Mouse (Mus musculus) fat pad, adult 2 months (tissue): ENCODE data around the gene Med15.

Experiments
- DNase-seq: peaks from one replicate; pipeline ENCODE4 v3.0.0-alpha.2; 2011; ENCODE audit warnings: low read depth, low spot score; ENCODE audit errors: extremely low read depth

Gene Med15

DNA sequence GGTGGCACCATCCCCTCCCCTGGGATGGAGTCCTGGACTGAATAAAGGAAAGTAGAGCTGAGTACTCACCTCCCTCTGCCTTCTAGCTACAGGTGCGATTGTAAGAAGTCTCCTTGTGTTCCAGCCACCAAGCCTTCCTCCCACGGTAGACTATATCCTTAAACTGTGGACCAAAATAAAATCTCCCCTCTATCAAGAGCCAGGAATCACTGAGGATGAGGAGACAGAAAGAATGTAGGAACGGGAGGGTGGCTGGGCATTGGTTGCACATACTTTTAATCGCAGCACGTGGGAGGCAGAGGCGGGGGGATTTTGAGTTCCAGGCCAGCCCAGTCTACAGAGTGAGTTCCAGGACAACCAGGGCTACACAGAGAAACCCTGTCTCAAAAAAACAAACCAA lies 260 bp downstream of the Med15 start:
- DNase-seq, result no peak

DNA sequence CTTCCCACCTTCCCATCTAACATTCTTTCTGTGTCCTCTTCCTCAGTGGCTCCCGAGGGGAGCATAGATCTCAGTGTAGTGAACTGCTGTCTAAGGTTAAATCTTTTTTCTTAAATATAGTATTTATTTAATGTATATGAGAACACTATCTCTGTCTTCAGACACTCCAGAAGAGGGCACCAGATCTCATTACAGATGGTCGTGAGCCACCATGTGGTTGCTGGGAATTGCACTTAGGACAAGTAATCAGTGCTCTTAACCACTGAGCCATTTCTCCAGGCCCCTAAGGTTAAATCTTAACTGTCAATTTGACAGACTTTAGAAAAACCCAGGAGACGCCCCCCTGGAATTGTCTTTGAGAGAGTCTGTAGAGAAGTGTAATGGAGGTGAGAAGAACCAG lies 670 bp downstream of the Med15 start:
- no peak for DNase-seq

DNA sequence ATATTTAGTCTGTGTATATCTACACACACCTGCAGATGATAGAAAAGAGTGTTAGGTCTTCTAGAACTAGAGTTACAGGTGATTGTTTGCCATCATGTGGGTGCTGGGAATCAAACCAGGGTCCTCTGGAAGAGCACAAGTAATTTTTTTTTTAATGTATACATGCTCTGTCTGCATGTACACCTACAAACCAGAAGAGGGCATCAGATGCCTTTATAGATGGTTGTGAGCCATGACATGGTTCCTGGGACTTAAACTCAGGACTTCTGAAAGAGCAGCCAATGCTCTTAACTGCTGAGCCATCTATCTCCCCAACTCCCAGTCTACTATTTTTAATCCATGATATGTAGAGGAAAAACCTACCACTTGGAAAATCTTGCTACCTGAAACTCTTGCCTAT lies 2.7 kb downstream of the Med15 start:
- DNase-seq, result no peak

DNA sequence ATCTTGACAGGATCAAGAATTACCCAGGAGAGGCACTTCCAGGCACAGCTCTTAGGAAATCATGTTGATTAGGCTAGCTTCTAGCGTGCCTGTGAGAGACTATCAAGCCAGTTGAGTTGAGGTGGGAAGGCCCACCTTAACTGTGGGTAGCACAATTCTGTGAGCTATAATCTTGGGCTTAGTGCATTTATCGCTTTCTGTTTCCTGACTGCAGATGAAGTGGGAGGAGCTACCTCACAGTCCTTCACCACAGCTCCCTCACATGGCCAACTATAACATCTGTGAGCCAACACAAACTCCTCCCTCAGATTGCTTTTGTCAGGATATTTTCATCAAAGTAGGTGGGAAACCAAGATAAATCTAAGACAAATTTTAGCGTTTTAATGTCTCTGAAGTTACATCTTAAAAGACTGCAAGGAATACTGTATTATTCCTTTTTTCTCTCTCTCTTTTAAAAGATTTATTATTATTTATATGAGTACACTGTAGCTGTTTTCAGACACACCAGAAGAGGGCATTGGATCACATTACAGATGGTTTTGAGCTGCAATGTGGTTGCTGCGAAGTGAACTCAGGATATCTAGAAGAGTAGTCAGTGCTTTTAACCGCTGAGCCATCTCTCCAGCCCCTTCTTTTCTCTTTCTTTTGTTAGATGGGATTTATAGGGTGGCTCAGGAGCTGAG lies 5.4 kb downstream of the Med15 start:
- no peak for DNase-seq

DNA sequence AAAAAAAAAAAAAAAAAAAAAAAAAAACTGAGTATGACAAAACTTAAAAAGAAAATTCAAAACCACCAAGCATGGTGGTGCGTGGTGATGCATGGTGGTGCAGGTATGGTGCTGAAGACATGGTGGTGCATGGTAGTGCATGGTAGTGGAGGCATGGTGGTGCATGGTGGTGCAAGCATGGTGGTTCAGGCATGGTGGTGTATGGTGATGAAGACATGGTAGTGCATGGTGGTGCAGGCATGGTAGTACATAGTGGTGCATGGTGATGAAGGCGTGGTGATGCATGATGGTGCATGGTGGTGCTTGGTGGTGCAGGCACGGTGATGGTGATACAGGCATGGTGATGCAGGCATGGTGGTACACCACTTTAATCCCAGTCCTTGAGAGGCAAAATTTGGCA lies 8.2 kb downstream of the Med15 start:
- DNase-seq, result no peak

DNA sequence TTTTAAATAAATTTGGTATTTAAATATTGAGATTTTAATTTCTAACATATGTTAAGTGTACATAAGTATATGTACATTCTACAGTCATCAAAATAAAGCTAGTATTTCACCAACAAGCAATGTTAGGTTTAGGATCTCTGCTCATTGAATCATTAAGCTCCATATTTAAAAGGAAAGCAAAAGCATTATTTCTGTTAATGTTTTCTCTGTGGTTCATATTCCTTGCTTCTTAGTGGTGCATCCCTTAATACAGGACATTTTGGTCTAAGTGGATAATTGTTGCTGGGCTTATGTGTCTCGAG lies 9.4 kb downstream of the Med15 start:
- no peak for DNase-seq

DNA sequence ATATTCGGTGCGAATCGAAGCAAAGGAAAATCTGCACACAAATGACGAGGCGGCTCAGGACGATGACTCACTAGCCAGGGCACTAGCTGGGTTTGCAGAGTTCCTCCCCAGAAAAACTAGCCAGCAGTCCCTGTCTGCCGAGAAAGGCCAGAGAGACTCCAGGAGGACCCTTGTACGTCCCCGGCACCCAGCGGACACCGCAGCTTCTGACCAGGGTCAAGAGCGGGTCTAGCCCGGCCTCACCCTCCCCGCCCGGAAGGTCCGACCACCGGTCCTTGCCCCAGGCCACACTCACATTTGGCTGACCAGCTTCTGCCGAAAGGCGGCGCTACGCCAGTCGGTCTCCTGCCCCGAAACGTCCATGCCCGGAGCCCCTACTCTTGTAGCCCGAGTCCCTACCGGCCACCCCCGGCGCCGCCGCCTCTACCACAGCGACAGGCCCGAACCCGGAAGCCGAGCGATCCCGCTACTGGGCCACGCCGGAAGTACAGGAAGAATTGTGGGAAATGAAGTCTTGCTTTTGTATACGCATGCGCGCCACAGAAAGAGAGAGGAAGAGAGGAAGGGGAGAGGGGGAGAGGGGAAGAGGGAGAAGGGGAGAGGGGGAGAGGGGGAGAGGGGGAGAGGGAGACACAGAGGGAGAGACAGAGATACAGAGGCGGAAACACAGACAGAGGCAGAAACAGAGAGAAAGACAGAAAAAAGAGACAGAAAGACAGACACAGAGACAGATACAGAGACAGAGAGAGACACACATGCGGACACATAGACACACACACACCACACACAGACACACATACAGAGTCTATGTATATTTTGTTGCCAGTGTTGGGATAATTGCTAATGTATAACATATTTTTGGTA lies 10.0 kb downstream of the Med15 start:
- DNase-seq, result no peak

DNA sequence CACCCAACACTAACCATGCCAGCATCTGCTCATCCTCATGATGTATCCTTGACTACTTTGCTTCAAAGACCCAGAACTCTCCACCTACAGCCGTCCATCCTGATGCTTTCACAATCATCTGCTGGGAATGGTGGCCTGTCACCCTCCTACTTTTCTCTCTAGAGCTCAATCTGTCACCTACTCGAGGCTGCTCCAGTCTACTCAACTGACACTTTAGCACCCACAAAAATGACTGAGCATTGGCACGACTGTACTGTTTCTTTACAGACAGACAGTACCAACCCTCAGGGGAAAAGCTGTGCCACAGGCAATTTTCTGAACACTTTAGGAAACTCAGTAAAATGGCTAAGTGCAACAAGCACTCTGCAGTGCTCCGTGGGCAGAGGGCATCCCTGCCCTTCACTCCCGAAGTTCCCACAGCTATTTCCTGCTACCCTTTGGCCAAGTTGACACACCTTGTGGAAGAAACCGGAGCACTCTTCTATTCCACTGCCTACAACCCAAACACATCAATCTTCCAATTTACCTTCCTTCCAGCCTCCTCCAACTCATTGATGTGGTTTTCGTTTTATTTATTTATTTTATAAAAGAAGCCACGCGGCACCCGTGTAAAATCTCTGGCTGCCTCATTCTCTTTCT lies 10.8 kb downstream of the Med15 start:
- no peak for DNase-seq

DNA sequence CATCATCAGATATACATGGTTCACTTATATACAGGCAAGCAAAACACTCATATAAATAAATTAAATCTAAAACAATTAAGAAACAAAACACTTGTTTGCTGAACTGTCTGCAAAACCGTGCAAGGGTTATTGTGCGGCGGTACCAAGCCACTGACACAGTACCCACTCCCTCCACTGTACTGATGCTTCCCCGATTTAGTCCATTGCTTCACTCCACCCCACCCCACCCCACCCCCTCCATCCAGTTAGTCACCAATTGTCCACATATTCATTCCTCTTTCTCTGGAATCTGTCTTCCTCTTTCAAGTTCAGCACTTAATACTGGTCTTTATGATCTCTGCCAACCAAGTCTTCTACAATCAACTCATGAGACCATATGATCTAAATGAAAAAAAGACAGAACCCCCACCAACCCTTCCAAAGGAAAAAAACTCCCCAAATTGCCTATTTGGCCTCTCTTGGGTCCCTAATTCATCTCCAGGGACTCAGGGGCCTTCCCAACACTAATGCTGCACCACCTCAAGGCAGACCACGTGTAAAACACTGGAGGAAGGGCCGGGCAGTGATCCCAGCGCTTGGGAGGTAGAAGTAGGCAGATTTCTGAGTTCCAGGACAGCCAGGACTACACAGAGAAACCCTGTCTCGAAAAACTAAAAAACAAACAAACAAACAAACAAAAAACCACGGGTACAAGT lies 11.4 kb downstream of the Med15 start:
- DNase-seq, result no peak

DNA sequence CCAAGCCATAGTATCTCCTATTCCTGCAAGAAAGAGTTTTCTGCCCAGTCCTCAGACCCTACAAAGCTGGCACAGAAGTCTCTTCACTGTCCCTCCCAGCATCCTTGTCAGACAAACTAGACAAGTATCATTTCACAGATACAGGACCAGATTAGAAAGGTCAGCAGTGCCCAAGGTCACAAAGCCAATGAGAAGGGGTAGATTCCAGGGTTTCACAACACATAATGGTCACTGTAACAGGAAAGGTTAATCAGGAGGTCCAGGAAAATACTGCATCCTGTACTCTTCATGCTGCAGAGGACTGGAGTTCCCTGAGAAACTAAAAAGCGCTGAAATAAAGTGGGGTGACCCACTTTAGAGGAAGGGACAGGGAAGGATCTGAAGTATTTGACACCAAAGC lies 14.9 kb downstream of the Med15 start:
- DNase-seq, result no peak

DNA sequence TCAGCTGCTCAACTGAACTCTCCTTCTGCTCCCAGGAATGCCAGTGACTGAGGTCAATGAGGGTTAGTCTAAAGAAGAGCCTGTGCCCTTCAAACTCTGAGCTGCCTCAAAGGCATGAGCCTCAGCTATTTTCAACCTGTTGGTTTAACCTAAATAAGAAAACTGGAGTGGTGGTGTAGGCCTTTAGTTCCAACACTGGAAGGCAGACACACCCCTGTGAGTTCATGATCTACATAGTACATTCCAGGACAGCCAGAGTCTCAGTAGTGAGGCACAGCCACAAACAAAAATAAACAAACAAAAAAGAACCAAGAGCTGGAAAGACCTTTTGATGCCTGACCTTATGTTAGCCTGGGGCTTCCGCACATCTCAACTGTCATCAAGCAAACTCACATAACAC lies 25.1 kb downstream of the Med15 start:
- no peak for DNase-seq

DNA sequence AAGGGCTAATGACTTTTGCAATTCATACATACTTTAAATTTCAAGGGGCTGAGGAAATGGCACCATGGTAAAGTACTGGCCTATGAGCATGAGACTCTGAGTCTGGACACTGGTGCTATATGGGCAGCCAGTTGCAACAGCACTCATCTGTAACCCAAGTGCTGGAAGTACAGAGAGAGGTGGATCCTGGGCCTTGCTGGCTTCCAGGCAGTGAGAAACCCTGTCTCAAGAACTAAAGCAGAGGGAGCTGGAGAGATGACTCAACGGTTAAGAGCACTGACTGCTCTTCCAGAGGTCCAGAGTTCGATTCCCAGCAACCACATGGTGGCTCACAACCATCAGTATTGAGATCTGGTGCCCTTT lies 31.7 kb downstream of the Med15 start:
- no peak for DNase-seq

DNA sequence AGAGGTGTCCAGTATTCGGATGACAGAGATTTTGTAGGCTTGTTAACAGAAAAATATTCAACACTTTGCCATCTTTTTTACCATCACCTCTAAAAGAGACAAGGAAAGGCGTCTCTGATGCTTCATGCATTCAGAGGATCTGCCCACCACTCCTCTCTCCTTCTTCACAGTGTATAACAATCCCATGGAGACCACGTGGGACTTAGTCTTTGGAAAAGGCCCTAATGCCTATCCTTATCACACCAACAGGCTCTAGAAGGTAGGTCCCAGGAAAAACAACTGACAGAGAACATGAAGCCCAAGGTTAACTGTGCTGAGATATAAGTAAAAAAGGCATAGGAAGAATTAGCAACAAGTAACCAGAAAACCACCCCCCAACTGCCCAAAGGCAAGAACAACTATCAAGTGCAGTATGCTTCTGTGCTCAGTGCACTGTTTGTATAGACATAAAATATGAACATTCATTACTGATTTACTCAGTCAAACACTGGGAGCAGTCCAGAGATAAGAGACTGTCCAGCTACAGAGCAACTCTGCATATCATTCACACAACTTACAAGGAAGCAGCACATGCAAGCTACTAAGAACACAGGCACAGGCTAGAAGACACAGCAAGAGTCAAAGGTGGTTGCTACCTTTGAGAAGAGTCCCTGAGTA lies 32.2 kb downstream of the Med15 start:
- no peak for DNase-seq

DNA sequence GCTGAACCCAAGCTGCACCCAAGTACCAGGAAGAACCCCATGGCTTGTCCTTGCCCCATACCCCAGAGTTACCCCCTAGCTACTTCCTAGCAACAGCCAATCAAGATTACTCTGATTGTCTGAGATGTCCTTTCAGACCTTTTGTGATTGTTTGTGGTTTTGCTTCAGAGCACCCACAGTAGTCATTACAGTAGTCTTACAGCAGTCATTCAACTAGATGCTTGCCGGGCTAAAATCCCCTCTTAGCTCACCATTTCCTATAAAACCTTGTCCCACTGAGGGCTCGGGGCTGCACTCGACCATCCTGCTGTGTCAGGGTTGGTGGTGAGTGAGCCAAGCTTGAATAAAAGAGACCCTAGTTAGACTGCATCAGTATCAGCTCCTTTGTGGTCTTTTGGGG lies 37.8 kb downstream of the Med15 start:
- DNase-seq, result no peak

DNA sequence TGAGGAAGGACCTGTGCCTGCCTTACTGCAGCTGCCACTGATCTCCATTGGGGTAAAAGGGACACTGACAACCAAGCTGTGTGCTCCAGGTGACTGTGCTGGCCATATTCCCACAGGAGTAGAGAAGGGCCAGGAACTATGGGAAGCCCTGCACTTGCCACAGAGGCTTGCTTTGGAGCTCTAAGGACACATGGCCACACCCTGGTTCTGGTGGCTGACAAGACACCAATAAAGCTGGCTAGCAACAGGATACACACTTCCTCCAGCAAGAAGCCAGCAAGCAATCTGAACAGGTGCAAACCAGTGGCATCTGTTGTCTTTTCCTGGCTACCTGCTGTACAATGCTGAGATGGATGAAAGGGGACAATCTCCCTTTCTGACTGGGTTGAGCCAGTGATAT lies 62.8 kb downstream of the Med15 start:
- DNase-seq, result no peak

DNA sequence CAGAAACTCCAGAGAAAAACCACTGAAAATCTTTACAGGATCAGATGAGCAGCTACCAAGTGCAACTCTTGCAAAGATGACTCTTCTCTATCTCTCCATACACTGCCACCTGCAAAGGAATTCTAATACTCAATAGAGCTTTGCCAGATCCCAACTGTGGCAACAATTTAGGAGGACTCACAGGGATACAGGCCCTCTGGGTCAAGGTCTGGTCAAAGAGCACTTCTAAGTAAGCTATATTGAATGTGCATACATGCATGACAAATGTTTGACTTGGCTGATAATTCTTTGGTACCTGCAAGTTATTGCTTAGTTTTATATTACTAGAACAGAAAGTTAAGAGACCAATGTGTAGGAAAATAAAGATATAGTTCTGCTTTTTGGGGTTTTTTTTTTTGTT lies 67.1 kb downstream of the Med15 start:
- DNase-seq, result no peak

DNA sequence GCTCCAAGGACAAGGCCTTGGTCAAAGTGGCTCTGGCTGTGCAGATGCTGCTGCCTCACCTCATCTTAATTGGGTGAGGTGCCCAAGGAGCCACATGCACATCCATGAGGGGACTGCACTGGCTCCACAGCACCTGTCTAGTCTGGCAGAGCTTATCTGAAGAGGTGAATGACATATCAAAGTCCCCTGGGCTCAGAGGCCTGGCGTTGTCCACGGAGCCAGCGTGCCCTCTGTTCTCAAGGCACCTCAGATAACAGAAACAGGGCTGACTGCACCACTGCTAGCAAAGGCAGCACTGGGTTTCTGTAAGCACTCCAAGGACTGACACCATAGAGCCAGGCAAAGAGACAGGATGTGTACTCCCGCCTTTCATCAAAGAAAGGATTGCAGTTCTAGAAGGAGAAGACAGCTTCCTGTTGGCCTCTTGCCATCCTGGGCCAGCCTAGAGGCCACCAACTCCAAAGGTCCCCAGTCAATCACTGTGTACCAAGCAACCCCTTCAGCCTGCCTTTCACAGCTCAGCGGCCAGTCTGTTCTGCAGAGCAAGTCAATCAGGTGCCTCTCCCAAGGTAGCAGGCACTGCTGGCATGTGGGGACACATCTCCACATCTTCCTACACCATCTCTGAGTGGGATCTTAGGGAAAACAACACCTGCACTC lies 76.3 kb downstream of the Med15 start:
- DNase-seq, result no peak

DNA sequence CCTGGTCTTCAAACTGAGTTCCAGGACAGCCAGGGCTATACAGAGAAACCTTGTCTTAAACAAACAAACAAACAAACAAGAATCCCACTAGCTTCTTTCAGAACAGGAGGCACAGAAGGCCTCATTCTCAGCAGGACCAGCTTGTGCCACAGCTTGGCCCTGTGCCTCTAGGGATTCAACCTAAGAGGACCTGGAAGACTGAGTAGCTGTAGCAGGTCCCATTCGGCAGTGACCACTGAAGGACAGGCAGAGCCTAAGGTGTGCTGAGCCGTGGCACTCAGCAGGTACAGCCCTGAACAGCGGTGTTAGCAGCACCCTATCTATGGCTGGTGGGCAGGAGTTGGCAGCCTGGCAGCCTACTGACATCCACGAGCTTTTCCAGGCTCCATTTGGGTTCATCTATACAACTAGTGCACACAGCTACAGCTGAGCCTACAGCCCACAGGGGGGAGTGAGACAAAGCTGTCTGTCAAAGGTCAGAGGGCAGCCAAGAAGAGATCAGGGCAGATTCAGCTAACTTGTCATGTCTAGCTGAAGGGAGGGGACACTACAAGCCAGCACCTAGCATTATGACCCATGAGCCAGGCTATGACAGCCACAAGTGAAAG lies 78.4 kb downstream of the Med15 start:
- no peak for DNase-seq

DNA sequence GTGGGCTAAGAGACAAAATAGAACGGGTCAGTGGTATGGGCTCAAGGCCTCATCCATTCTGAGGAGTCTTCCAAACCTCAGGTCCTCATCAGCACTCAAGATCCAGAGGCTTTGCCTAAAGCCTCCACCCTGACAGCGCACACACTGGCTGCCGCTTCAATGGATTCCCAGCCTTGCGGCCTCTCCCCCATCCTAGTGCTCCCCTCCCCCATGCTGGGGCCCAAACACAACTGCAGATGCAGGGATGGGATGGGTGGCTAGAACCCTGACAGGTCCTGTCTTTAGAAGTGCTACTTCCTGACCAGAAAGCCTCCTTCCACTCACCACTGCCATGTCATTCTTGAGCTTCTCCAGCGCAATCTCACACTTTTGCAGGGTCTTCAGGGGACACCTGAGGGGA lies 79.1 kb downstream of the Med15 start:
- DNase-seq, result no peak

DNA sequence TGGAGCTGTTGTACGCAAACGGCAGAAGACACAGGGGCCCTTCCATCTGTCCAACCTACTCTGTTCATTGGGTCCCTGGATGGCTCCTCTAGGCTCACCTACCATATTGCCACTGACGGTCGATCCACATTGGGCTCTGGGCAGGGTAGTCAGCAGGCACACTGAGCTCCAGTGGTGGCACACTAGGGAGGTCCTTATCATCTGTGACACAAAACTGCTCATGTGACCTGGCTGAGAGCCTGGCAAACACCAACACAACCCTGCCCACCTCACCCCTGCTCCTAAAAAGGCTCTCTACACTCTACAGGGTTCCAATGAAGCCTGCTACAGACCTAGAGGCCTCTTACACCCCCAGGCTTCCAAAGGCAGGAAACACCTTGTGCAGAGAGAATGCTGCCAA lies 80.1 kb downstream of the Med15 start:
- DNase-seq, result no peak
